Mouse (Mus musculus) layer of hippocampus, adult 9-11 months (tissue): ENCODE measurements around the gene Tex12.

Source experiments
- DNase-seq: peaks from one replicate; pipeline ENCODE4 v3.0.0; 2022

The Tex12 gene

DNA sequence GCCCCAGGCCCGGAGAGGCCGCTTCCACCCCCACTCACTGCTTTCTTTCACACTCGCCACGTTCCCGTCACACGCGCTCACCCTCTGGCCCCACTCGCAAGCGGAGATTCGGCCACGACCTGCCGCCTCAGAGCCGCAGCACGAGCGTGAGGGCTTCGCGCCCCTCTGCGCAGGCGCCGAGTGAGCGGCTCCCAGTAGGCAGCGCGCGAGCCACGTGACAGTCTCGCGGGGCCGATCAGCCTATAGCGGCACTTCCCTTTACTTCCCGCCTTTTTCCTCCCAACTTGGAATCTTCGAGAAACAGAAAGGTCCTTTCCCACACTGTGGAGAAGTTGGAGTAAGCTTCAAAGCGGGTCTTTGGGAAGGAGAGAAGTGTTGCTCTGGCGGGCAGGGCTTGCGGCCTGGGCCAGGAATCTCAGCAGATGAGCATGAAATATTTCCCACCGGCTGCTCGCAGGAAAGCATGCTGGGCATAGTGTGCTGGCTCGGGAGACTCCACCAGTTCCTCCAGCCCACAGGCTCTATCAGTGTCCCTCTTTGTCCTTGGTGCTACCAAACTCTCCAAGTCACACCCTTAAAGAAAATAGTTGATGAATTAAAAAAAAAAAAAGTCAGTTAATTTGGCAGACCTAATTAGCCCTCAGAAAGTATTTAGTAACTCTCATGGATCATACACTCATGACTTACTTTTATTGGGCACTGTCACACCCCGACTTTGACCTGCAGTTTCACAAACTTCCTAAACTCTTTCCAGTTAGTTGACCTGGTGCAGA, at the start of gene Tex12:
Tex12 (minus strand) TSS at position 181 of the 773 bp plus-strand sequence.
- no peak for DNase-seq

DNA sequence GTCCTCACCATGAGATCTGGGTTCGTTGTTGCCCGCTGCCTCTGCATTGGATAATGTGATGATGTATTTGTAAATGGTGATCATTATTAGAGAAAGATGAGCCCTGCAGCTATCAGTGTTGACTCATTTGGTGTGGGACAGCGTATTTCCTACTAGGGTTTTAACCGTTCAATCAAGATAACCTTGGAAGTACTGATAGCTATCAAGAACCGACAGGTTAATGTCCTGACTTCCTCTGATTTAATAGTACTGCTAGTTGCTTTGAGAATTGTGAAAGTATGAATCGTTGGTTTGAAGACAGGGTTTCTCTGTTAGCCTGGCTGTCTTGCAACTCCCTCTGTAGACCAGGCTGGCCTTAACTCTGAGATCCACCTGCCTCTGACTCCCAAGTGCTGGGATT, 43.2 kb upstream of the Tex12 start:
- DNase-seq: no peak

GRCm38 (mm10) chr9:50603998-50604324, 42.8 kb upstream of the Tex12 start:
- DNase-seq: no peak

GRCm38 (mm10) chr9:50603189-50603997, 42.3 kb upstream of the Tex12 start, which contains the start of the genes Sdhd and Timm8b:
Gene Sdhd, minus strand, starts transcription at chr9:50603812.
Gene Timm8b, plus strand, starts transcription at chr9:50603910.
- peak; percentile 96 for DNase-seq

DNA sequence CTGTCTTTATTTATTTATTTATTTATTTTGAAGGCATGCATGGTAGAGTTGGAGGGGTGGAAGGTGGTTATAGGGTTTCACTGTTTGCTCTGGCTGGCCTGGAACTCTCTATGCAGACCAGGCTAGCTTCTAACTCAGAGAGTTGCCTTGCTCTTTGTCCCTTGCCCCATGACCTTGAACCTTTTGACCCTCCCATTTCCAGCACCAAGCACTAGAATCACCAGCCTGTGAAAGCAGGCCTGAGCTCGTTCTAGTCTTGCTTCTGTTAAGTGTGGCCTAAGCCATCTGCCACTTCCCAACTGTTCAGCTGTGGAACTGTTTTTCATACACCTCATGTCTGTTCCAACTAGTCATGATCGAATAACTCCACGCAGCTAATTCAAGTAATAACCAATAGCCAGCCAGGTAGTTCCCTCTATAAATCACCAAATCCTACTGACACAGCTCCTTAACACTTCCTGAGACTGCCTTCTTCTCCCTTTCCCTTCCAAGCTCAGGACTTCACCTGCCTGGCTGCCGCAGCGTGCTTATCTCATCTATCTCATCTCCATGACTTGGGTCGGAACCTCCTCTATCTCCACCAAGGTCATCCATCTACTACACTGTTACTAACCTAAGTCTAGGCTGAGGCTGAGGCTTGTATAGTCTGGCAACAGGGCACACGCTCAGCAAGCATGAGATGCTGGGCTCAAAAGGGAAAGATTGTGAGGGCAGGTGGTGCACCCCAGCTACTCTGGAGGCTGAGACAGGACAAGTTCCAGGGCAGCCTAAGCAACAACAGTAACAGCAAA, 41.1 kb upstream of the Tex12 start:
- no peak for DNase-seq

DNA sequence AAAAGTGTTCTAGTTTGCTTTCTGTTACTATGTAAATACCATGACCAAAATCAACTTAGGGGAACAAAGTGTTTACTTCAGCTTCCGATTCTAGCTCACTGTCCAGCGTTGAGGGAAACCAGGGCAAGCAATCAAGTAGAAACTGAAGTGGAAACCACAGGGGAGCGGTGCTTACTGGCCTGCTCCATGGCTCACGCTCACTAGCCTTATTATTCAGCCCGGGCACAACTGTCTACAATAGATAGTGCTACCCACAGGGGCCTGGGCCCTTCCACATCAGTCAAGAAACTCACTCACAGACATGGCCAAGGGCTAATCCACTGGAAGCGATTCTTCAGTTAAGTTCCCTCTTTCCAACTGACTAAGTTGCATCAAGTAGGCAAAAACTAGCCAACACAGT, 40.4 kb upstream of the Tex12 start:
- DNase-seq: no peak

DNA sequence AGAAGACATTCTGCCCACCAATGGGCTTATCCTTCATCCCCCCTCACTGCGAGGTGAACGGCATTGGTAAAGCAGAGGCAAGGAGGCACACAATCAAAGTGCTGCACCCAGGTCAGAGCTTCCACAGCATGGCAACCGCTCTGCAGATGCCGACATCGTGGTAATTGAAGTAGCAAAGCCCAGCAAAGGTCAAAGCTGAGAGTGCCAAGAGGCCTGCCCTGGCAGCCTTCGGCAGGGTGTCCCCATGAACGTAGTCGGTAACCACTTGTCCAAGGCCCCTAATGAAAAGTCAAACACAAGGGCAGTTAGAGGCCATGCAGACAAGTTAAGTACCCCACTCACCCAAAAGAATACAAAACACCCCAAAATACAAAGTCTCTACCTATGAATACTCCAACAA, 35.8 kb upstream of the Tex12 start:
- DNase-seq: no peak

- DNase-seq: no peak
These were observed 33.8 kb upstream of the Tex12 start for GRCm38 (mm10) chr9:50594794-50595417.

- DNase-seq: no peak
These were observed 32.4 kb upstream of the Tex12 start for GRCm38 (mm10) chr9:50593544-50593943.

- DNase-seq: no peak
These were observed 31.8 kb upstream of the Tex12 start for GRCm38 (mm10) chr9:50592955-50593354.

GRCm38 (mm10) chr9:50590856-50591518, 29.9 kb upstream of the Tex12 start:
- DNase-seq: no peak

GRCm38 (mm10) chr9:50586955-50587354, 25.8 kb upstream of the Tex12 start:
- no peak for DNase-seq

GRCm38 (mm10) chr9:50585145-50585818, 24.2 kb upstream of the Tex12 start:
- DNase-seq: no peak

- DNase-seq: no peak
These were observed 19.2 kb upstream of the Tex12 start for GRCm38 (mm10) chr9:50580370-50580769.

GRCm38 (mm10) chr9:50569599-50570525, 8.7 kb upstream of the Tex12 start:
- DNase-seq: no peak

GRCm38 (mm10) chr9:50567881-50568280, 6.8 kb upstream of the Tex12 start:
- no peak for DNase-seq

DNA sequence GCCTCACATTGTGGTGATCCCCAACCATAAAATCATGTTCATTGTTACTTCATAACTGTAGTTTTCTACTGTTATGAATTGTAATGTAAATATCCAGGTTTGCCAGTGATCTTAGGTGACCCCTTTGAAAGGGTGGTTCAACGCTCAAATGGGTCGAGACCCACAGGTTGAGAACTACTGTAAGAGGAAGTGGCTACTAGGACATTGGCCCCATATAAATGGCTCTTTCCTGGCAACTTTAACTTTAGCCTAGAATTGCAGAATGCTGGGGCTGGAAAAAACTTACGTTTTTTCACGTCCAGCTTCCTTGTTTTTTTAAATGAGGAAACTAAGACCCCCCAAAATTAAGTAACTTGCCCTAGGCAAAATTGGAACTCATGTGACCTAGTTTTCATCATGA, 6.2 kb upstream of the Tex12 start:
- no peak for DNase-seq

DNA sequence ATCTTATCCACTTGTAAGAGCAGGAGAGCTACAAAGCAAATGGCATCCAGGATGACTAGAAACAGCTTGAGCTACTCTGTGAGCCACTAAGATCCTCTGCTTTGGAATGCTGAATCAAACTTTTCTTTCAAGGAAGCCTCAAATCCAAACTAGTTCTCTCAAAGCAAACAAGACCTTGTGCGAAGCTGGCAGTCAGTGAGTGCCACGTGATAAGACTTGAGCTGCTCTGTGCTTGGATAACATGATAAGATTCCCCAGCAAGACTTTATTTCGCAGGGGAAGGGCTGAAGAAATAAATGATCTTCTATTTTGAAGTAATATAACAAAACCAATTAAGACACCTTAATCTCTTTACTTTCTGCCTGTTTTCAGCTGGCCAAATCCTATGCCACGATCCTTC, 4.8 kb upstream of the Tex12 start:
- no peak for DNase-seq

DNA sequence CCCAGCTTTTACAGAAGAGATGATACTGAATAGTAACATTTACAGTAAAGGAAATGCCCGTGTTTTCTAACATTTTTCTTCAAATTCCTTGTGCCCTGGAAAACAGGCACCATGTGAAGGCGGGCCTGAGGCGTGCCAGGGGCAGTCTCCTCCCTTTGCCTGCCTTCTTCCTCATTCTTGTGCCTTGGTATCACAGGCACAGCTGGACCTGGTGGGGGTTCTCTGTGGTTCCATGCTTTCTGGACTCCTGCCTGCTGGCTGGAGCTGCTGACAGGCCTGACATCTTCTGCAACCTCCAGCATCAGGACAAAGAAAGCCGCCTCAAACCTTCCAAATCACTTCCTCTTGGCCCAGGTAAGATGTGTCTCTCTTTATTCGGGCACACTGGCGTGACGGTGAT, 4.0 kb upstream of the Tex12 start:
- DNase-seq: no peak

DNA sequence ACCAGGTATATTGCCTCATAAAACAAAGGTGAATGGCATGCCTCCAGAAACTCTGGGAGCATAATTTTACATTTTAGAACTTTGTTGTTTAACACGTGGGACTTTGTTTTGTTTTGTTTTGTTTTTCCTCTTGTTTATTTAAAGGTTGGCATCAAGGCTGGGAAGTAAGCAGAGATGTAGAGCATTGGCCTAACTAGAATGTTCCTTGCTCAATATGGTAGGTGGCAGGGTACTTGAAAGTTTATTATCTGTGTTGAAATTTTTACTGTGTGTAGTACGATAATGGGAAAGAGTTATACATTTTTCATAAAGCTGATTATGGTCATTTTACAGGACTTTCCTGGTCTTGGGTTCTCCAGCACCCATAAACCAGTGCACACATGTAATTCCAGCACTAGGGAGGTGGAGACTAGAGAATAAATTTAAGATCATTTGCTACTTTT, 814 bp upstream of the Tex12 start:
- no peak for DNase-seq

DNA sequence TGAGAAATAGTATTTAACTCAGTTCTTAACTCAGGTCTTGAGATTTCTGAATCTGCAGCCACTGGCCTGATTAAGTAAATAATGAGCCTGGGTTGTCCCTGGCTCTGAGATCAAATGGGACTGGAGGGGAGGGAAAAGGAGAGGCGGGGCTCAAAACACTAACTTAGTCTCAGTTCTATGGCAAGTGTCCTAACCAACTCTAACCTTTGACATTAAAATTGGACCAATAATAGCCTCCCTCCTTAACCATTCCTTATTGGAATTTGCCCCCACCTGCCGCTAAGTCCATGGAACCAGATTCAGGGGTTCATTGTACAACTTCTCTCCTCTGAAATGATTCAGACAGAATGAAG, 6.1 kb downstream of the Tex12 start, which contains the start of gene Bco2:
Bco2 (minus strand) TSS at position 88 of the 353 bp plus-strand sequence.
- DNase-seq: no peak
